Mouse (Mus musculus) neural tube, embryonic 12.5 days (tissue): Measurements from ENCODE around the gene Slc38a10. TPM values are rescaled to one million over a fixed set of nuclear protein-coding genes. Genes with fewer than 3 reads are reported as not detected.

Experiments used
- ATAC-seq: fragments of 200-750 bp; cut with Nextera tagmentation; 2 replicates; pipeline ENCODE4 v1.8.0; 2017; ENCODE audit warnings: low read depth, mild to moderate bottlenecking, moderate TSS enrichment, moderate library complexity; ENCODE audit not compliant: low FRiP score
- H3K27ac ChIP-seq: fragments of 300-500 bp; sonication (generic); 2 replicates; pipeline ENCODE4 v1.5.1; 2016
- H3K27me3 ChIP-seq: fragments of 300-500 bp; sonication (generic); replicated peaks from 2 replicates; pipeline ENCODE4 v1.6.1; 2016; ENCODE audit warnings: mild to moderate bottlenecking
- H3K36me3 ChIP-seq: fragments of 300-500 bp; sonication (generic); 2 replicates; pipeline ENCODE4 v1.6.1; 2016; ENCODE audit warnings: mild to moderate bottlenecking
- H3K4me1 ChIP-seq: fragments of 300-500 bp; sonication (generic); 2 replicates; pipeline ENCODE4 v1.6.1; 2016
- H3K4me2 ChIP-seq: fragments of 300-500 bp; sonication (generic); replicated peaks from 2 replicates; pipeline ENCODE4 v1.6.1; 2016; ENCODE audit warnings: mild to moderate bottlenecking
- H3K4me3 ChIP-seq: fragments of 300-500 bp; sonication (generic); 2 replicates; pipeline ENCODE4 v1.5.1; 2016
- H3K9ac ChIP-seq: fragments of 300-500 bp; sonication (generic); 2 replicates; pipeline ENCODE4 v1.6.1; 2016; ENCODE audit warnings: mild to moderate bottlenecking
- H3K9me3 ChIP-seq: fragments of 300-500 bp; sonication (generic); 2 replicates; pipeline ENCODE4 v1.6.1; 2016; ENCODE audit warnings: mild to moderate bottlenecking
- WGBS: fragments of 180-500 bp; shearing (Covaris S2); methylation state at CpG from one replicate; pipeline ENCODE4 v1.1.7; 2016; 5-methylcytosine and 5-hydroxymethylcytosine counted together
- polyA plus RNA-seq: library from polyadenylated mRNA; unstranded; fragments of >200 nt; fragmentation: Nextera tagmentation; extraction: Ambion mirVana; gene quantifications from 2 replicates; pipeline ENCODE4 v1.2.1, GENCODE M21; 2016

Gene Slc38a10
- polyA plus RNA-seq: 119 and 121 TPM in 2 replicates

GRCm38 (mm10) chr11:120151113-120151494 is at the start of gene Slc38a10:
TSS of gene Slc38a10 (minus strand) at chr11:120151346.
- Histone ChIP-seq H3K27me3 (no peaks in the 10 kb centered on the region), H3K27ac (peak within 1 kb of the TSS; percentile 75), H3K4me3 (peak within 1 kb of the TSS; percentile 87), H3K4me2 (peak within 1 kb of the TSS; percentile 72), H3K4me1 (peaks cover 15% of the 10 kb centered on the region), H3K9me3 (no peaks in the 10 kb centered on the region), H3K36me3 (peaks cover 4% of the 10 kb centered on the region; the same call in 1 of the 2 replicates), H3K9ac (peak within 1 kb of the TSS; percentile 83)
- ATAC-seq: peak; percentile 97
- WGBS: under 1% methylated on average over 28 of the region's 28 CpGs

GRCm38 (mm10) chr11:120200621-120201020 is 49.5 kb upstream of the Slc38a10 start:
- no peaks in the 10 kb centered on the region for H3K27me3 ChIP-seq
- H3K9ac ChIP-seq: no peak overlapping the region
- no peaks in the 10 kb centered on the region for H3K36me3 ChIP-seq
- no peak for ATAC-seq
- no peak overlapping the region for H3K4me2 ChIP-seq
- H3K9me3 ChIP-seq: no peaks in the 10 kb centered on the region
- H3K4me3 ChIP-seq: no peak overlapping the region
- H3K27ac ChIP-seq: no peak overlapping the region
- no peaks in the 10 kb centered on the region for H3K4me1 ChIP-seq
- 74% methylated on average over 6 of the region's 6 CpGs for WGBS

- Histone ChIP-seq H3K9me3 (no peaks in the 10 kb centered on the region), H3K4me2 (no peak overlapping the region), H3K9ac (no peak overlapping the region), H3K36me3 (no peaks in the 10 kb centered on the region), H3K27ac (no peak overlapping the region), H3K4me3 (no peak overlapping the region), H3K27me3 (no peaks in the 10 kb centered on the region), H3K4me1 (no peaks in the 10 kb centered on the region)
- ATAC-seq: no peak
- WGBS: 82% methylated on average over 7 of the region's 7 CpGs
Measured at GRCm38 (mm10) chr11:120199766-120200165, 48.6 kb upstream of the Slc38a10 start.

- ATAC-seq: no peak
- WGBS: 30% methylated on average over 13 of the region's 13 CpGs
- Histone ChIP-seq H3K9ac (no peak overlapping the region), H3K27me3 (no peaks in the 10 kb centered on the region), H3K9me3 (no peaks in the 10 kb centered on the region), H3K36me3 (no peaks in the 10 kb centered on the region), H3K4me2 (peak overlapping the region; percentile 15; the same call in 1 of the 2 replicates), H3K4me3 (no peak overlapping the region), H3K27ac (no peak overlapping the region), H3K4me1 (no peaks in the 10 kb centered on the region)
Measured at GRCm38 (mm10) chr11:120198831-120199230, 47.7 kb upstream of the Slc38a10 start.

GRCm38 (mm10) chr11:120190526-120191412 is 39.6 kb upstream of the Slc38a10 start:
- Histone ChIP-seq H3K9ac (peak overlapping the region; percentile 99), H3K4me3 (peak overlapping the region; percentile 90), H3K4me1 (peaks cover 23% of the 10 kb centered on the region), H3K36me3 (peaks cover 2% of the 10 kb centered on the region; the same call in 1 of the 2 replicates), H3K27ac (peak overlapping the region; percentile 96; the same call in 1 of the 2 replicates), H3K27me3 (no peaks in the 10 kb centered on the region), H3K4me2 (peak overlapping the region; percentile 99), H3K9me3 (no peaks in the 10 kb centered on the region)
- WGBS: 26% methylated on average over 14 of the region's 14 CpGs
- ATAC-seq: no peak

GRCm38 (mm10) chr11:120189459-120190312 is 38.5 kb upstream of the Slc38a10 start:
- H3K4me2 ChIP-seq: peak overlapping the region; percentile 99

GRCm38 (mm10) chr11:120188481-120189441 is 37.6 kb upstream of the Slc38a10 start:
- ATAC-seq: no peak
- peaks cover 43% of the 10 kb centered on the region for H3K4me1 ChIP-seq
- H3K4me3 ChIP-seq: peak overlapping the region; percentile 90
- H3K9ac ChIP-seq: peak overlapping the region; percentile 99
- H3K36me3 ChIP-seq: peaks cover 8% of the 10 kb centered on the region; the same call in 1 of the 2 replicates
- under 1% methylated on average over 41 of the region's 41 CpGs for WGBS
- H3K27me3 ChIP-seq: no peaks in the 10 kb centered on the region
- no peaks in the 10 kb centered on the region for H3K9me3 ChIP-seq
- H3K27ac ChIP-seq: peak overlapping the region; percentile 96
- peak overlapping the region; percentile 99 for H3K4me2 ChIP-seq

More at GRCm38 (mm10) chr11:120189459-120190312, 38.5 kb upstream of the Slc38a10 start:
- peak overlapping the region; percentile 99 for H3K9ac ChIP-seq
- peak overlapping the region; percentile 90 for H3K4me3 ChIP-seq
- H3K9me3 ChIP-seq: no peaks in the 10 kb centered on the region
- peaks cover 34% of the 10 kb centered on the region for H3K4me1 ChIP-seq
- H3K27ac ChIP-seq: peak overlapping the region; percentile 96
- WGBS: under 1% methylated on average over 67 of the region's 68 CpGs
- H3K27me3 ChIP-seq: no peaks in the 10 kb centered on the region
- peaks cover 8% of the 10 kb centered on the region; the same call in 1 of the 2 replicates for H3K36me3 ChIP-seq
- peak; percentile 89 for ATAC-seq

GRCm38 (mm10) chr11:120188102-120188480 is 36.9 kb upstream of the Slc38a10 start:
- H3K9ac ChIP-seq: peak overlapping the region; percentile 99
- H3K4me1 ChIP-seq: peaks cover 50% of the 10 kb centered on the region
- H3K4me3 ChIP-seq: peak overlapping the region; percentile 90
- no peaks in the 10 kb centered on the region for H3K9me3 ChIP-seq
- peak overlapping the region; percentile 99 for H3K4me2 ChIP-seq
- H3K27me3 ChIP-seq: no peaks in the 10 kb centered on the region
- H3K36me3 ChIP-seq: peaks cover 8% of the 10 kb centered on the region; the same call in 1 of the 2 replicates
- under 1% methylated on average over 24 of the region's 24 CpGs for WGBS
- ATAC-seq: no peak
- H3K27ac ChIP-seq: peak overlapping the region; percentile 96

GRCm38 (mm10) chr11:120187236-120188101 is 36.3 kb upstream of the Slc38a10 start:
- Histone ChIP-seq H3K27me3 (no peaks in the 10 kb centered on the region), H3K27ac (peak overlapping the region; percentile 96), H3K4me3 (peak overlapping the region; percentile 90), H3K4me1 (peaks cover 56% of the 10 kb centered on the region), H3K4me2 (peak overlapping the region; percentile 99), H3K36me3 (peaks cover 8% of the 10 kb centered on the region; the same call in 1 of the 2 replicates), H3K9ac (peak overlapping the region; percentile 99), H3K9me3 (no peaks in the 10 kb centered on the region)
- ATAC-seq: no peak
- WGBS: under 1% methylated on average over 43 of the region's 43 CpGs

- Histone ChIP-seq H3K27ac (peak overlapping the region; percentile 96), H3K4me1 (peaks cover 62% of the 10 kb centered on the region), H3K9me3 (no peaks in the 10 kb centered on the region), H3K4me2 (peak overlapping the region; percentile 99), H3K9ac (peak overlapping the region; percentile 99), H3K4me3 (peak overlapping the region; percentile 90), H3K36me3 (peaks cover 8% of the 10 kb centered on the region; the same call in 1 of the 2 replicates), H3K27me3 (no peaks in the 10 kb centered on the region)
- WGBS: 1% methylated on average over 20 of the region's 20 CpGs
- ATAC-seq: no peak
Measured at GRCm38 (mm10) chr11:120186821-120187235, 35.7 kb upstream of the Slc38a10 start.
